Mouse (Mus musculus): Measurements from ENCODE around the gene Lrrc4. TPM values are rescaled to one million over a fixed set of nuclear protein-coding genes. Genes with fewer than 3 reads are reported as not detected.

Gene Lrrc4
- polyA plus RNA-seq, 1 experiment = 0.83 TPM

DNA sequence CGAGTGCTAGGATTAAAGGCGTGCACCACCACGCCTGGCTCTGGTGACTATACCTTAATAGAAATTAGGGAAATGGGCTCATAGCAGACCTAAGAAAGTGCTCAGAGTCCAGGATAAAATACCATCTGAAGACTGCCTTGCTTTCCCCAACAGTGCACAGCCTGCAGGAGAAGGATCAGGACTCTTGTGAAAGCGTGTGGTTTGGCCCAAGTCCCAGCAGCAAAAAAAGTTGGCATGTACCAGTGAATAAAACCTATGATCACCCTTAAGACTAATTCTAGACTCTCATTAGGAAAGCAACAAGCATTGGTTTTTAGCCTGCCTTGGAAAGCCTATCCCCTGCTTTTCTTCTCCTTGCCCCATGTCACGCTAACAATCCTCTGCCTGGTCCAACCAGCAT lies 7.7 kb downstream of the Lrrc4 start:
- H3K27ac ChIP-seq (replicated peaks; ENCODE audit: low read depth, low read length) = no peak overlapping the region
- no peaks in the 10 kb centered on the region; the same call in 1 of the 2 replicates for H3K4me1 ChIP-seq (ENCODE audit: control insufficient read depth, insufficient read depth, insufficient read length, low read length)
- no peak overlapping the region for H3K4me3 ChIP-seq (ENCODE audit: insufficient read depth, low read depth, low read length)

DNA sequence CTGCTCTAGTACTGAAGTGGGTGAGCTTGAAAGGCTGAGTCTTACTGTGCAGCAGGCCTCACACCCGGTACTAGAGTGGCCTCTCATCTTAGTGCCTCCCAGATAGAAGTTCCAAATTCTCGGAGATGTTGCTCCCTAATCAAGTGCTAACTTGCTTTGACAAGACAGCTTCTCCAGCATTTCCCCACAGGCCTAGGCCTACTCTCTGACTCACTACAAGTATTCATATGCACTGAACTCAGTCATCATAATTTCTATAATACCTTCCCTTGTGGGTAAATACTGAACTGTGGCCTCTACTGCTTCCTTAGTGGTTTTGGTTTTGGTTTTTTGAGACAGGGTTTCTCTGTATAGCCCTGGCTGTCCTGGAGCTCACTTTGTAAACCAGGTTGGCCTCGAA lies 8.2 kb downstream of the Lrrc4 start:
- Histone ChIP-seq H3K4me1 (ENCODE audit: control insufficient read depth, insufficient read depth, insufficient read length, low read length) (no peaks in the 10 kb centered on the region; the same call in 1 of the 2 replicates), H3K27ac (replicated peaks; ENCODE audit: low read depth, low read length) (no peak overlapping the region), H3K4me3 (ENCODE audit: insufficient read depth, low read depth, low read length) (no peak overlapping the region)

DNA sequence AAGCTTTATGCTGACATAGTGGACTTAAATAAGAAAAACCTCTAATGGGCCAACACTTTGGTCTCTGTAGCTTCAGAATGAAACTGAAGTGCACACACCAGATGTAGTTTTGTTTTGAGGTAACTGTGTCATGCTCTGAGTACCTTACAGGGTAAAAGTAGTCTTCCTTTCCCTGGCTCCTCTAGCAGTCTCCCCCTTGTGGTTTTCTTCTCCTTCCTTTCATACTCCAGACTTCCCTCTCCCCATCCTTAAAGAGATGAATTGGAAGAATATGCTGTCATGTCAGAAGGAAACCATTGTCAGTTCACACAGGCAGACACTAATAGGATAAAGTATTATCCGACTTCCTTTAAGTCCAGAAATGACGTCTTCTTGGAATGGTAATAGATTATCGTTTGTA lies 9.3 kb downstream of the Lrrc4 start:
- H3K4me3 ChIP-seq (ENCODE audit: insufficient read depth, low read depth, low read length) = no peak overlapping the region
- H3K27ac ChIP-seq (replicated peaks; ENCODE audit: low read depth, low read length) = no peak overlapping the region
- H3K4me1 ChIP-seq (ENCODE audit: control insufficient read depth, insufficient read depth, insufficient read length, low read length) = no peaks in the 10 kb centered on the region; the same call in 1 of the 2 replicates

DNA sequence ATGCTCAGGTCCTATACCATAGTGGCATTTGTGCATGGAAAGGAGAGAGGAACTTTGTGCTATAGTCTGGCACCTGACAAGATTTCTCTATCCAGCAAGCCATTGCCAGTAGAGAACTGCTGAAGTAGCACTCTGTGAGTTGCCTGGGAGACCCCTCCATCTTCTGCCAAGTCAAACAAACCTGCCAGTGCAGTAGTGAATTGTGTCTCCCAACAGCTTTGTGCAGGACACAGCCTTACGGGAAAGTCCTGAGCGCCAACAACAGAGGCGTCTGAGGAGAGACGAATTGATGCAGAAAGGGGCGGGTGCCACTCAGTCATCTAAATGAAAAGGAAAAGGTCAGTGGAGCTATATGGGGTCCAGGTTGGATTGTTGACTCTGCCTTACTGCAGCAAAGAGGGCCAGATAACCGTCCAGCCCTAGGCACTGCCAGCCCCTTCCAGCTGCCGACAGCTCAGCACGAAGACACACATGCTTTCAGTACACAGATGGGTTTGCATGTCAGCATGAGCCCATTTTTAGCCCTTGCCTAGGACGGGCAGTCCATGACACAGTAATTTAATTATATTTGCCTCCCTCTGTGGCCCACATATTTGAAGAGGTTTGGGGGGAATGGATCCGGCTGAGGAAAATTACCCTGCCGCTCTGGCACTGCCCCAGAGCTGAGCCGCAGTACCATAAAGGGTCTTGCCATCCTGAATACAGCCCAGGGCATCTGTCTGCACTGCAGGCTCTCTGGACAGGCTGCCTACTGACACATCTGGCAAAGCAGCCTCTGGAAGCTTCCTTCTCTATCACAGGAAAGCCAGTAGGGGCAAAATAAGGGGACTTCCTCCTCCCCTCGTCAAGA lies 11.8 kb downstream of the Lrrc4 start:
- H3K27ac ChIP-seq (replicated peaks; ENCODE audit: low read depth, low read length) = no peak overlapping the region
- no peaks in the 10 kb centered on the region; the same call in 1 of the 2 replicates for H3K4me1 ChIP-seq (ENCODE audit: control insufficient read depth, insufficient read depth, insufficient read length, low read length)
- no peak overlapping the region for H3K4me3 ChIP-seq (ENCODE audit: insufficient read depth, low read depth, low read length)

DNA sequence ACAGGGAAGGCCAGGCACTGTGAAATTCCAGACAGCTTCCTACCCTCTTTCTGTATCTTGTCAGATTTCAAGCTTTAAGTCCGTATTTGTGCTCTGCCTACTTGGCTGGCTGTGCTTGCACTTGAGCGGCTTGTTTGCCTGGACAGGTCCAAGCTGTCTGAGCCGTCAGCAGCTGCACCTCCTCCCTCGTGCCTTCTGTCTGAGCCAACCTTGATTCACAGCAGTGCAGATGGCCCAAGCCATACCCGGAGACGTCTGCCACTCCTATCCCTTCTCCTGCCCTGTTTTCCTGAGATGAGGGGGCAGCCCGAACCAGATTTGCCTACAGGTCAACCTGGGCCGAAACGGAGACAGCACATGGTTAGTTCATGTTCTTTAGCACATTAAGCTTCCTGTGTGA lies 14.5 kb downstream of the Lrrc4 start:
- no peaks in the 10 kb centered on the region for H3K4me1 ChIP-seq (ENCODE audit: control insufficient read depth, insufficient read depth, insufficient read length, low read length)
- no peak overlapping the region for H3K27ac ChIP-seq (replicated peaks; ENCODE audit: low read depth, low read length)
- no peak overlapping the region for H3K4me3 ChIP-seq (ENCODE audit: insufficient read depth, low read depth, low read length)

DNA sequence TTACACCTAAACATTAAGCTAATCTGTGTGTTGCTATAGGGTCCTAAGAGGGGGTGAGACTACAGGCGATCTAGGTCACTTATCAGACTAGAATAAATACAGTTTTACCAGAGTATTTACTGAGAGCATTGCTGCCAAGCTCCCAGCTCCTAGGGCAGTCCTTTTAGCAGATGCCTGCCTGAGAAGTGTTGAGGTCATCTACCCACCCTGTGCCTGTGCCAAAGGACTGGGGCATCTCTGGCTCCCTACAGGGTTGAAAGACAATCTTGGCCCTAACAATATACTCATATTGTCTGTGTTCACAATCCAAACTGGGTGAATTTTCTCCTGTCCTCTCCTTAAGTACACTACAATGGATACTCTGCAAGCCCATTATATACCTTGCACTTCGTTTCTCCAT lies 16.7 kb downstream of the Lrrc4 start:
- no peak overlapping the region for H3K27ac ChIP-seq (replicated peaks; ENCODE audit: low read depth, low read length)
- H3K4me1 ChIP-seq (ENCODE audit: control insufficient read depth, insufficient read depth, insufficient read length, low read length) = peaks cover 1% of the 10 kb centered on the region
- no peak overlapping the region for H3K4me3 ChIP-seq (ENCODE audit: insufficient read depth, low read depth, low read length)

DNA sequence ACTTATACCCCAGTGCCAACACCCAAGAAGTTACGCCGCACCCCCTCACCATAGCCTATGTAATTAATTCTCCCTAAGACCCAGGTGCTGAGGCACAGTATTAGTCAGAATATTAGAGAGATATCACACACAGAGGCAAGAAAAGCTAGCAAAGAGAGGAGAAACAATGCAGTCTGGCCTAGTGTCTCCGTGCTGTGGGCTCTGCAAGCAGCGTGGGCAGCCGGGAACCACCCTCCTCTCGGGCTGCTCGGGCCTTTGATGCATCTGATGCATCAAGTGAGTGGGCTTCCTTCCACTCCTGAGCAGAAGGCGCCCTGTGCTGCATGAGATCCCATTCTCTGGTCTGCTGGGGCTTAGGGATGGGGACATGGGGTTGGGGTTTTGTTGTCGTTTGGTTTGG lies 18.5 kb downstream of the Lrrc4 start:
- H3K4me3 ChIP-seq (ENCODE audit: insufficient read depth, low read depth, low read length) = no peak overlapping the region
- no peak overlapping the region for H3K27ac ChIP-seq (replicated peaks; ENCODE audit: low read depth, low read length)
- peaks cover 5% of the 10 kb centered on the region for H3K4me1 ChIP-seq (ENCODE audit: control insufficient read depth, insufficient read depth, insufficient read length, low read length)

DNA sequence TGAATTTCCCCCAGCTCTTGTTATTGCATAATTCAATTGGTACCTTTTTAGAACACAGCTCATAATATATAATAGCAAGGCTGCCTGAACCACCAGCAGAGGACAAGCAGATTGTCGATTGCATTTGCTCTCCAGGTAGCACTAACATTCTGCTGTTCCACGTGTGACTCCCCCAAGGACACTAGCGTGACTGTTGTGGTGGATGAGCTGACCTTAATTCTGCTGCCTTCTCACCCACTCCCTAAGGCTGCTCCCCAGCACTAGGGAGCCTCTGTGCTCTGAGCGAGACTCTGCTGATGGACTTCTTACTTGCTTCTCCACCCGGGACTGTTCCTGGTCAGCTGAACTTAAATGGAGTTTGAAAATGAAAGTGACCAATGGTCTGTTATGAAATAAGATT lies 26.8 kb downstream of the Lrrc4 start:
- Histone ChIP-seq H3K27ac (replicated peaks; ENCODE audit: low read depth, low read length) (no peak overlapping the region), H3K4me3 (ENCODE audit: insufficient read depth, low read depth, low read length) (no peak overlapping the region)

DNA sequence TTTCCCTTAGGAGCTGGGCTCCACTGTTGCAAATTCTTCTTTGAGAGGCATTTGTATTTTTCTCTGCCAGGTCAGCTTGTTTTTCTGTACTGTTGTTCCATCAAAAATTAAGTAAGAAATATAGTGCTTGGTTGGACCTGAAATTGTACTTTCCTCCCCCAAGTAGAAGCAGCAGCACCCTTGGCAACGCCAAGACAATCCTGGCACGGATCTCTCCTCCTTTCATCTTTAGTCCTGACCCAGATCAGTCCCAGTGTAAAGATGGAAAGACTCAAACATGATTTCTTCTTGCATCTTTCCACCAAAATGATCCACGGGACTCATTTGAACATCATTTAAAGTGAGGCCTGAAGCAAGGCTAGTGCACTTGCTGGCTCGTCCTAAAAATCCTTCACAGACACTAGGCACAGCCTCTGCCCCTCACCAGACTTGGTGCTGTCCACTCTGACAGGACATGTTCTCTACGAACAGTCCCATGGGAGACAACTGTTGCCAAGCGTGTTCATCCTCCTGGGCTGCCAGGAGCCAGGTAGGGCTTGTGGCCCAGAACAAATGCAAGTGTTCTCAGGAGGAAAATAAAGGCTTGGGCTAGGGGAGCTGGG lies 27.8 kb downstream of the Lrrc4 start:
- Histone ChIP-seq H3K4me3 (ENCODE audit: insufficient read depth, low read depth, low read length) (no peak overlapping the region), H3K4me1 (ENCODE audit: control insufficient read depth, insufficient read depth, insufficient read length, low read length) (0 out of 2 replicates have a peak, but pooled peaks cover 3% of the 10 kb centered on the region), H3K27ac (replicated peaks; ENCODE audit: low read depth, low read length) (no peak overlapping the region)

More for the DNA sequence above, 26.8 kb downstream of the Lrrc4 start:
- peaks cover 5% of the 10 kb centered on the region for H3K4me1 ChIP-seq (ENCODE audit: control insufficient read depth, insufficient read depth, insufficient read length, low read length)

DNA sequence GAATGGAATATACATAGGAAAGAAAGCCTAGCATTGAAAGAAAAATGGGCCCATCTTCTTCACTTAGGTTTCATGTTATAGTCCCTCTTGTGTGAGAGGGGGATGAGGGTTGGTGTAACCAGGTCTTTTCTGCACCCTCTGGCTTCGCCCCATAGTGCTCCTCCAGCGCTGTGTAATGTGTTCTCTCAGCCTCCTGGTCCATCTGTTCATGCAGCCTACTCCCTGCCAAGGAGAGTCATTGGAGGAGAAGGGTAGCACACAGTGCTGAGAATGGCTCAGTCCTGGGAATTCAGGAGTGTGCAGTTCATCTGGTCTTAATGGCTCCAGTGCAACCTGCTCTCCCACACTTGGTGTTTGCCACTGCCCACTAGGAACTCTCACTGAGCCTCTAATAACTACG lies 30.6 kb downstream of the Lrrc4 start:
- no peak overlapping the region for H3K4me3 ChIP-seq (ENCODE audit: insufficient read depth, low read depth, low read length)
- H3K4me1 ChIP-seq (ENCODE audit: control insufficient read depth, insufficient read depth, insufficient read length, low read length) = 0 out of 2 replicates have a peak, but pooled peaks cover 3% of the 10 kb centered on the region
- no peak overlapping the region for H3K27ac ChIP-seq (replicated peaks; ENCODE audit: low read depth, low read length)

DNA sequence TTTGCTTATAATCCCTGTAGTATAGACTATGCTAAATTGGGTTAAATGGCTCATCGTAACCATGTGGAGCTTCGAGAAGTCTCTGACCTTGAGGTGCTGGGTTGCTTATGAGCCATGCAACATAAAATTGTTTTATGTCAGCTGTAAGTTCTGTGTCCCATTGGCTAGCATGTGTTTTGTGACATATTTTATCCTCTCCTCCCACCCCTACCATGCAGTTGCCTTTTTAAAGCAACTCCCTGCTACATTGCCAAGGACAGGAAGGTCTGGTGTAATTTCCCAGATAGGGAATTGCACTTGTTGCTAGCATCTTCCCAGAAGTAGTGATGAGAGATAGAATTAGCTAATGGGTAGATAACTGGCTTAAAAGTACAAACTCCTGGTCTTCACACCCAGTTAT lies 31.7 kb downstream of the Lrrc4 start:
- Histone ChIP-seq H3K27ac (replicated peaks; ENCODE audit: low read depth, low read length) (no peak overlapping the region), H3K4me1 (ENCODE audit: control insufficient read depth, insufficient read depth, insufficient read length, low read length) (0 out of 2 replicates have a peak, but pooled peaks cover 2% of the 10 kb centered on the region), H3K4me3 (ENCODE audit: insufficient read depth, low read depth, low read length) (no peak overlapping the region)

DNA sequence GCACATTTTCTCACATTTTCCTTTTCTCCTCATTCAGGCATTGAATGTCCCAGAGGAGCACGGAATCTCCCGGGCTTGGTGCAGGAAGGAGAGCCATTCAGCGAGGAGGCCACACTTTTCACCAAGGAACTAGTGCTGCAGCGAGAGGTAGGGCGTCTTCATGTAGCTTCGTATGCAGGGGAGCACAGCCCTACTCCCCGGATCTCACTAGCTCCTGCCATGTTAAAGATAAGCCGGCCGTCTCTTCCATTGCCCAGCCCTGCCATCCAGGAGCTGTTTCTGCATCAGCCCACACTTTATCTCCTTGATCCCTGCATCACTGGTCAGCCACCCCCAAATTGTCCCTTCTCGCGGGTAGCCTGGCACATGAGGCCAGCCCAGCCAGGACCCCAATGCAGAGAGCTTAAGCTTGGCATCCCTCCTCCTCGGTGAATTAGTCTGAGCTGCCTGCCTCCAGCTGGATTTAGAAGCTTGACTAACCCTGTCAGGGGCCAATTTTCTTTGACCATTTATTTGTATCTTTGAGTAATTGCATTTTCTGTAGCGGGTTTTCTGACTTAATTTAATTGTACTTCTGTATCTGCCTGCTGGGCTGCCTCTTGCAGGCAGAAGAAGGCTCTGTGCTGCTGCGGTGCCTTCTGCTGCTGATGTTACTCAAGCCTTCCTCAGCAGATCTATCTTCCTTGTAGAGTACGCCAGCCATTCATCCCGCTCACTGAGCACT lies 35.6 kb downstream of the Lrrc4 start:
- no peaks in the 10 kb centered on the region for H3K4me1 ChIP-seq (ENCODE audit: control insufficient read depth, insufficient read depth, insufficient read length, low read length)
- no peak overlapping the region for H3K27ac ChIP-seq (replicated peaks; ENCODE audit: low read depth, low read length)
- H3K4me3 ChIP-seq (ENCODE audit: insufficient read depth, low read depth, low read length) = no peak overlapping the region

DNA sequence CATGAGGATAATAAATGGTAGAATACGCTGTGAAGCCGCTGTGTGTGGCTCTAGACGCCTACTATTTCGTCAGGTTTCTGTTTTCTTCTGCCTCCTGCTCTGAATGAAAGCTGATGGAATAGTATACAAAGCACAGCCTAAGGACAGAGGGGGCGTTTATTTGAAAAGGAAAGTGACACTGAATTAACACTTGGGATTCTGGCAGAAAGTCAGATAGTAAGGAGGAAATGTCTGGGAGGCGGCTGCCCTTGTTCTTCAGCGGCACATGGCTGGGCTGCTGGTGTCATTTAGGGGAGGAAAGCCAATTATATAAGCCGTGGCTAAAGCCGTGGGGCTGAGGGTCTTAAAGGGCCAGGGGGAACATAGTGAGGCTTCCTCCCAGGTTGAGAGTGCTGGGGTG lies 36.2 kb downstream of the Lrrc4 start:
- Histone ChIP-seq H3K27ac (replicated peaks; ENCODE audit: low read depth, low read length) (no peak overlapping the region), H3K4me3 (ENCODE audit: insufficient read depth, low read depth, low read length) (no peak overlapping the region), H3K4me1 (ENCODE audit: control insufficient read depth, insufficient read depth, insufficient read length, low read length) (no peaks in the 10 kb centered on the region)

DNA sequence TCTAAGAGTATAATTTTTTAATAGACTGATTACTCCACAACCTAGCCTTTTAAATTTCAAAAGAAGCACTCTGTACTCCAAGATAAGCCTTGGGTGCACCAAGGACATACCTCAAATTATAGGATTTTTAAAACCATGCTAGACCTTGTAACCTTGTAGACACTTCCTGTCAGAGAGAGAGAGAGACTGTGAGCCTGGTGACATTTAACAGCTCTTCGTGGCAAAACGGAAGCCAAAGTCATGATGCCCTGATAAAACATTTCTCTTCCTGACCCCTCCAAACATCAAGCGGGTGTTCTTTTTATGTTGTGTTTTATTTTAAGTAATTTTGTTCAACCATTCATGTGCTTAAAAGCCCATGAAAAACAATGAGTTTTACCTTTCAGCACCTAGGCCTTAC lies 39.7 kb downstream of the Lrrc4 start:
- Histone ChIP-seq H3K4me1 (ENCODE audit: control insufficient read depth, insufficient read depth, insufficient read length, low read length) (no peaks in the 10 kb centered on the region), H3K4me3 (ENCODE audit: insufficient read depth, low read depth, low read length) (no peak overlapping the region), H3K27ac (replicated peaks; ENCODE audit: low read depth, low read length) (no peak overlapping the region)

DNA sequence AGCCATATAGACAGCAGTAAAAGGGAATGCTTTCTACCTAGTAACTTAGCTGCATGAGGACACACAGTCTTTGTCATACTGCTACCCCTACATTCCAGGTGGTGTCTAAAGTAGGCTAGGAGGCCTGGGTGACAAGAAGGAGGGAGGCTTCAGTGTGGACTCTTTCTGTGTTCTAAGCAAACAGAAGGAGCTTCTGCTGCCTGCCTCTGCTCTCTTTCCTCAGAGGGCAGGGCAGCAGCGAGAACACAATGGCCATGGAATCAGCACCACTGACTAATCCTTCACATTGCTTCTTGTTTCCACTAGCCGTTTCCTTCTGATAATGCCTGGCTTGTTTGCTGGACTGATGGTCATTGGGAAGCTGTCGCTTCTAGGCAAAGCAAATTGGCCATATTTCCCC lies 40.4 kb downstream of the Lrrc4 start:
- H3K4me3 ChIP-seq (ENCODE audit: insufficient read depth, low read depth, low read length) = no peak overlapping the region
- no peak overlapping the region for H3K27ac ChIP-seq (replicated peaks; ENCODE audit: low read depth, low read length)
- H3K4me1 ChIP-seq (ENCODE audit: control insufficient read depth, insufficient read depth, insufficient read length, low read length) = no peaks in the 10 kb centered on the region

All from brown adipose tissue, adult 24 weeks (tissue).